Mouse (Mus musculus) embryonic facial prominence, embryonic 10.5 days (tissue): ENCODE results near the gene Itpr3. TPM values are rescaled to one million over a fixed set of nuclear protein-coding genes. Genes with fewer than 3 reads are reported as not detected.
A peak's percentile ranks its signal among the peaks of the same experiment; 100 is the strongest.

Experiments
- DNase-seq: peaks from one replicate; pipeline ENCODE4 v3.0.0-alpha.2; 2017; ENCODE audit warnings: low spot score
- H3K27ac ChIP-seq: fragments of 300-500 bp; sonication (generic); replicated peaks from 2 replicates; pipeline ENCODE4 v1.5.1; 2016; ENCODE audit warnings: mild to moderate bottlenecking
- H3K27me3 ChIP-seq: fragments of 300-500 bp; sonication (generic); replicated peaks from 2 replicates; pipeline ENCODE4 v1.6.1; 2016; ENCODE audit warnings: low read depth, mild to moderate bottlenecking; ENCODE audit not compliant: poor library complexity, severe bottlenecking
- H3K36me3 ChIP-seq: fragments of 300-500 bp; sonication (generic); replicated peaks from 2 replicates; pipeline ENCODE4 v1.6.1; 2016; ENCODE audit warnings: mild to moderate bottlenecking, moderate library complexity
- H3K4me1 ChIP-seq: fragments of 300-500 bp; sonication (generic); 2 replicates; pipeline ENCODE4 v1.6.1; 2016
- H3K4me3 ChIP-seq: fragments of 300-500 bp; sonication (generic); 2 replicates; pipeline ENCODE4 v1.5.1; 2016; ENCODE audit warnings: mild to moderate bottlenecking, moderate library complexity
- H3K9me3 ChIP-seq: fragments of 300-500 bp; sonication (generic); 2 replicates; pipeline ENCODE4 v1.6.1; 2016; ENCODE audit warnings: mild to moderate bottlenecking
- WGBS: fragments of 180-500 bp; shearing (Covaris S2); methylation state at CpG from one replicate; pipeline ENCODE4 v1.1.7; 2016; 5-methylcytosine and 5-hydroxymethylcytosine counted together
- polyA plus RNA-seq: library from polyadenylated mRNA; unstranded; fragments of >200 nt; fragmentation: Nextera tagmentation; extraction: Ambion mirVana; gene quantifications from 2 replicates; pipeline ENCODE4 v1.2.1, GENCODE M21; 2016

Itpr3 gene
- polyA plus RNA-seq, 1 experiment from 2014 or later = 4.0 TPM

DNA sequence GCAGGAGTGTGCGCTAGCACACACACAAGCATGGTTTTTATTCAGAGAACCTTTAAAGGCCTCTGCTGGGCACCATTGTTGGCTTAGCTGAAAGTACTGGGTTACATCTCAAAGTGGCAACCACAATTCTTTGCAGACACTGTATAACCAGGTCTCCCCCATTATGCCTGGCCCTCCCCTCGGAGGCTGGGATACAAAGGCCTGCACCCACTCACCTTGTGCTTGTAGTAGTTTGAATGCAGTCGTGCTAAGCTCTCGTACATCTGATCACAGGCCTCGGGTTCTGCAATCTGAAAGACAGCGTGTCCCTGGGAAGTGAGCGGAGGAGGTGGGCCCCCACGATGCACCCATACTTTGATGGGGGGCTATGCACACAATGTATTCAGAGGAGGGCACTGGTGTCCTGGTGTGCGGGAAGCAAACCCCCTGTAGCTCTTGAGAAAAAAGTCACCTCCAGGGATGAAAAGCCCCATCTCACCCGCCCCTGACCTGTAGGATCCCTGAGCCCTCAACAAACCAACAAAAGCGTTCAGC lies 68.6 kb downstream of the Itpr3 start:
- H3K27ac ChIP-seq = no peak overlapping the region; the same call in 1 of the 2 replicates
- no peak overlapping the region for H3K4me3 ChIP-seq
- no peak for DNase-seq
- 87% methylated on average over 11 of the region's 11 CpGs for WGBS
- H3K27me3 ChIP-seq = no peaks in the 10 kb centered on the region
- H3K4me1 ChIP-seq = peaks cover 28% of the 10 kb centered on the region
- no peaks in the 10 kb centered on the region for H3K9me3 ChIP-seq
- peaks cover 78% of the 10 kb centered on the region for H3K36me3 ChIP-seq

GRCm38 (mm10) chr17:27126974-27127373 lies 69.9 kb downstream of the Itpr3 start:
- WGBS = 85% methylated on average over 10 of the region's 10 CpGs
- no peak for DNase-seq
- H3K36me3 ChIP-seq = peaks cover 78% of the 10 kb centered on the region

DNA sequence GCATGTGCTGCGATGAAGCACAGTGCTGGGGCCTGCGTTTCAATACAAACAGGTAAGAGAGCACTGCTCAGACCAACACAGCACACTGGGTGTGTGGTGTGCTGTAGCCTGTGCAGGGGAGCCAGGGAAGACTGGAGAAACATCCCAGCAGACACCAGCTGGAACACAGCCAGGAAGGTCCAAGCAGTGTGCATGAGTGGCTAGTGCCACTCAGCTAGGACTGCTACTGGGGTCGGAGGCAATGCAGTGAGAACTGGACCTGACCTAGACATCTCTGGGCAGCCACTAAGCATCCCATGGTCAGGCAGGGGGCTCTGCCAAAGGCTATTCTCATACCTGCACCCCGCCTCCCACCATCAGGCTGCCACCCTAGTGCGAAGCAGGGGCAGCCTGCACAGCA lies 71.1 kb downstream of the Itpr3 start:
- peaks cover 69% of the 10 kb centered on the region for H3K36me3 ChIP-seq
- H3K27ac ChIP-seq = no peak overlapping the region
- H3K4me1 ChIP-seq = peaks cover 44% of the 10 kb centered on the region
- 91% methylated on average over 5 of the region's 5 CpGs for WGBS
- H3K27me3 ChIP-seq = no peaks in the 10 kb centered on the region
- H3K4me3 ChIP-seq = no peak overlapping the region
- no peaks in the 10 kb centered on the region for H3K9me3 ChIP-seq
- no peak for DNase-seq

More at GRCm38 (mm10) chr17:27126974-27127373, 69.9 kb downstream of the Itpr3 start:
- H3K27me3 ChIP-seq = no peaks in the 10 kb centered on the region
- peaks cover 32% of the 10 kb centered on the region for H3K4me1 ChIP-seq
- no peak overlapping the region for H3K4me3 ChIP-seq
- H3K27ac ChIP-seq = no peak overlapping the region
- no peaks in the 10 kb centered on the region for H3K9me3 ChIP-seq

DNA sequence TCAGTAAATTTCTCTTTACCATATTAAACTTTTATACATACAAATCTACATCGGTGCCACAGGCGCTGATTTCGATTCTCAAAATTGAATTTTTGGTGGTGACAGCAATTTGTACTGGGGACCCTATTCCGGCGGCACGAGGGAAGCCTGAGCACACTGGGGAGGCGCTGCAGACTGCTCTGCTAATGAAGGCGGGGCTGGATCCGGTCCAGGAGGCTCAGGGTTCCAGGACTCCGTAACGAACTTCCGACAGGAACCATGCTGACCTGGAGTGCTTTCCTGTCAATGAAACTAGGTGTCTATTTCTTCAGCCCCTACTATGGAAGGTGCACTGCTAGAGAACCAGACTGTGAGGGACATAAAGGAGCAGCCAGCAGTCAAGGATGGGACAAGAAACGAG lies 72.2 kb downstream of the Itpr3 start:
- Histone ChIP-seq H3K9me3 (no peaks in the 10 kb centered on the region), H3K36me3 (peaks cover 58% of the 10 kb centered on the region)
- WGBS = 87% methylated on average over 13 of the region's 13 CpGs

GRCm38 (mm10) chr17:27129819-27130218 lies 72.7 kb downstream of the Itpr3 start:
- Histone ChIP-seq H3K4me3 (no peak overlapping the region), H3K27me3 (peaks cover under 1% of the 10 kb centered on the region; the same call in 1 of the 2 replicates), H3K4me1 (peaks cover 61% of the 10 kb centered on the region), H3K27ac (no peak overlapping the region; the same call in 1 of the 2 replicates), H3K9me3 (no peaks in the 10 kb centered on the region), H3K36me3 (peaks cover 52% of the 10 kb centered on the region)
- 85% methylated on average over 7 of the region's 7 CpGs for WGBS
- DNase-seq = no peak

More for the DNA sequence above, 72.2 kb downstream of the Itpr3 start:
- Histone ChIP-seq H3K27ac (no peak overlapping the region), H3K4me3 (no peak overlapping the region), H3K4me1 (peaks cover 56% of the 10 kb centered on the region), H3K27me3 (no peaks in the 10 kb centered on the region)
- no peak for DNase-seq

DNA sequence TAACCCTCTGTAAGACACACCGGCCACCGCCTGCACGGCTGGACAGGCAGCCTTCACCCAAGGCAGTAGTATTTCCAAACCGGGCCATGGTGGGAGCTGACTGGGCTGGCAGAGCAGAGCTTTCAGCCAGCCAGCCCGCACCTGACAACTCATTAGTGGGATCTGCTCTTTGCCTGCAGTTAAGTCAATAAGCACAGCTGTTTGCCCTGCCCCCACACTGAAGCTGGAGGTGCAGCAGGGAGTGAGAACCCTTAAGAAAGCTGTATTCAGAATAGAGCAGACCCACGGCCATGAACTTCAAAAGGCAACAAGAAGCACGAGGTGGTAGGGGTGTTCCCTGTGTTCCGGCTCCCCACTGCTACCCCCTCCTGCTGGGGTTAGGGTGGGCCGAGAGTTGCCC lies 73.1 kb downstream of the Itpr3 start:
- H3K27me3 ChIP-seq = peaks cover 5% of the 10 kb centered on the region; the same call in 1 of the 2 replicates
- H3K4me3 ChIP-seq = no peak overlapping the region
- WGBS = 63% methylated on average over 9 of the region's 9 CpGs
- no peak for DNase-seq
- peaks cover 48% of the 10 kb centered on the region for H3K36me3 ChIP-seq
- H3K9me3 ChIP-seq = no peaks in the 10 kb centered on the region
- H3K27ac ChIP-seq = no peak overlapping the region; the same call in 1 of the 2 replicates
- peaks cover 65% of the 10 kb centered on the region for H3K4me1 ChIP-seq

GRCm38 (mm10) chr17:27131240-27131665 lies 74.1 kb downstream of the Itpr3 start:
- peaks cover 63% of the 10 kb centered on the region for H3K4me1 ChIP-seq
- WGBS = 90% methylated on average over 10 of the region's 10 CpGs
- no peak for DNase-seq
- H3K27me3 ChIP-seq = peaks cover 12% of the 10 kb centered on the region; the same call in 1 of the 2 replicates
- peaks cover 40% of the 10 kb centered on the region for H3K36me3 ChIP-seq
- H3K4me3 ChIP-seq = no peak overlapping the region
- H3K9me3 ChIP-seq = no peaks in the 10 kb centered on the region
- H3K27ac ChIP-seq = no peak overlapping the region

DNA sequence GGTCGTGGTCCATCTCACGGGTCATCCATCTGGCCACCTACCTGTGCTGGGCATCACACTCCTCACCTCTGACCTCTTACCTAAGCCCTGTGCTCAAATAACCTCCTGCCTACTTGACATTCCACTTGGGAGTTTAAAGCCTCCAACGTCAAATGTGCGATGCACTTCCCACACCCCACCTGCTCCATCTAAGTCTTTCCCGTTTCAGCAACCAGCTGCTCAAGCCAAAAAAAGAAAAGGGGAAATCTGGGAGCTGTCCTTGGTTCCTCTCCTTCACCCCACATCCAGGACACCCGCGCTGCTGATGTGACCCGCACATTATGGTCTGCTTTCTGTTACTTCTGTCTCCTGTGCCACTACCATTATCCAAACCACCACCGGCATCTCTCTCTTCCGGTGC lies 75.1 kb downstream of the Itpr3 start:
- Histone ChIP-seq H3K4me3 (0 out of 2 replicates have a peak overlapping the region, but pooled peaks have one; percentile 83), H3K9me3 (no peaks in the 10 kb centered on the region), H3K4me1 (peaks cover 61% of the 10 kb centered on the region), H3K27ac (no peak overlapping the region), H3K27me3 (peaks cover 12% of the 10 kb centered on the region; the same call in 1 of the 2 replicates), H3K36me3 (peaks cover 40% of the 10 kb centered on the region)
- DNase-seq = no peak
- 89% methylated on average over 10 of the region's 10 CpGs for WGBS

DNA sequence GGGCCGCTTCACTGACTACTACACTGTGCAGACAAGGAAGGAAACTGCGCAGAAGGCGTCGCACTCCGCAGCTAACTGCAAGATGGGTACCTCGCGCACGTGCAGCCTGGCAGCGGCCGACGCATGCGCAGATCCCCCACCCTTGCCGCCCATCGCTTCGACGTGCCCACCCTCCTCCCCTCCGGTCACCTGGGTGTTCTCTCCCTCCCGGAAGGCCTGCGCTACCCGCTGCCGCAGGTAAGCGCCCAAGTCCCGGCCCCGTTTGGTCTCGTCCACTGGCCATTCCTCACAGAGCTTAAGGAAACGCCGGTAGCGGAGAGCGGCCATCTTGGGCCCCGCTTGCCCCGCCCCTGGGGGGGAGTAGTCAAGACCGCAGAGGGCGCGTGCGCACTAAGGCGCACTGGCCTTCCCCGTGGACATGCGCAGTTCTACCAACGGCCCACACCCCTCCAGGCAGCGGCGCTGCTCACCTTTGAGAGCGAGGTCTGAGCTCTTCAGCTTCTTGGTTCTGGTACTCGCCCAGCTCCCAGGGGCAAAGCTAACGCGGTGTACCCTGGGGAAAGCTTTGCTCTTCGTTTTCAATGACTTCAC lies 76.5 kb downstream of the Itpr3 start, which contains the start of gene Uqcc2:
Gene Uqcc2 (minus strand): TSS at position 366 of the 591 bp plus-strand sequence.
- H3K4me3 ChIP-seq = peak within 1 kb of the TSS; percentile 83
- peak within 1 kb of the TSS; percentile 98 for H3K27ac ChIP-seq
- H3K9me3 ChIP-seq = no peaks in the 10 kb centered on the region
- DNase-seq = peak; percentile 98
- H3K27me3 ChIP-seq = peaks cover 17% of the 10 kb centered on the region; the same call in 1 of the 2 replicates
- H3K36me3 ChIP-seq = peaks cover 29% of the 10 kb centered on the region
- WGBS = under 1% methylated on average over 46 of the region's 46 CpGs
- H3K4me1 ChIP-seq = peaks cover 55% of the 10 kb centered on the region

DNA sequence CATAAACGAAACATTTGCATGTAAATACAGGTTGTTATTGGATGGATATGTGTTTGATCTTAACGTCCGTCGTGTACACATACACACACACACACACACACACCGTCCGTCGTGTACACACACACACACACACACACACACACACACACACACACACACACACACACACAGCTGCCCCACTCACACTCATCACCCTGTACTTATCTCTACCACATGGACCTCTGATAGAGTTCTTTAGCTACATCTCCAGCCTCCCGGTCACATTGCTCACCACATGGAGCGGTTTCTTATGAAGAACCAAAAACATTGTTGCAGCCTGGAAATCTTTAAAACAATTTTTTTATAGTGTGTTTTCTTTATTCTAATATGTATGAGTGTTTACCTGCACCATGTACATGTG lies 77.1 kb downstream of the Itpr3 start:
- H3K4me1 ChIP-seq = peaks cover 57% of the 10 kb centered on the region
- H3K27me3 ChIP-seq = peaks cover 17% of the 10 kb centered on the region; the same call in 1 of the 2 replicates
- DNase-seq = no peak
- H3K36me3 ChIP-seq = peaks cover 24% of the 10 kb centered on the region
- WGBS = 33% methylated on average over 9 of the region's 9 CpGs
- peak overlapping the region; percentile 83 for H3K4me3 ChIP-seq
- H3K27ac ChIP-seq = peak overlapping the region; percentile 98
- H3K9me3 ChIP-seq = no peaks in the 10 kb centered on the region

DNA sequence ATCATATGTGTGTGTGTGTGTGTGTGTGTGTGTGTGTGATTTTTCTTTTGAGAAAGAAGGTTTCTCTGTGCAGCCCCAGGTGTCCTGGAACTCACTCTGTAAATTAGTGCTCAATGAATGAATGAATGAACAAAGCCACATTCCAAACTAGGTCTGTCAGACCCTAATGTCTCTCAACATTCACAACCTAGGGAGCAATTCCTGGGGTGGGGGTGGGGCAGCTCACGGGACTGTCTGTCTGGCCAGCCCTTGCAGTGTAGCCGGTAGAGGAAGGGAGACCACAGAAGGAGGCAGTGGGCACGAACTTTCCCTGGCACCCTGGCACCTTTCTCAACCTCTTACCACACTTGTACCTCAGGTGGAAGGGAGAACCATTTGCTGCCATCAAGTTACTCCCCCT lies 77.6 kb downstream of the Itpr3 start:
- 24% methylated on average over 3 of the region's 3 CpGs for WGBS
- no peaks in the 10 kb centered on the region for H3K9me3 ChIP-seq
- no peak overlapping the region for H3K4me3 ChIP-seq
- DNase-seq = no peak
- peak overlapping the region; percentile 32; the same call in 1 of the 2 replicates for H3K27ac ChIP-seq
- peaks cover 17% of the 10 kb centered on the region; the same call in 1 of the 2 replicates for H3K27me3 ChIP-seq
- peaks cover 62% of the 10 kb centered on the region for H3K4me1 ChIP-seq
- H3K36me3 ChIP-seq = peaks cover 19% of the 10 kb centered on the region

DNA sequence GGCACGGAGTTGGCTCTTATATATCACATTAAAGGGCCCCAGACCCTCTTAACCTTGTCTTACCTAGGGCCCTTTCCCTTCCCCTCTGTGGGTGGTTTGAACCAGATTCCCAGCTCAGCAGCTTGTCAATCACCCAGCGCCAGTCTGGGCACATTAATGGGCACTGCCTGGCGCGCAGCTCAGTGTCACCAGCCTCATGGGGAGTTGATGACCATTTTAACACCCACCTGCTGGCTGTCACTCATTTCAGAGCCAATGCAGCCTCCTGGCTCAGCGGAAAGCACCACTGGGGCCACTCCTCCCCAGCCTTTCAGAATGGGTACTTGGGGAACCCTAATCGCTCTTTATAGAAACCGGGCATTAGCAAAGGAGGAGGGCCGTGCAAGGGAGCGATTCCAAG lies 81.3 kb downstream of the Itpr3 start:
- 73% methylated on average over 9 of the region's 9 CpGs for WGBS
- Histone ChIP-seq H3K27me3 (peaks cover 26% of the 10 kb centered on the region; the same call in 1 of the 2 replicates), H3K36me3 (no peaks in the 10 kb centered on the region), H3K4me1 (peaks cover 47% of the 10 kb centered on the region), H3K27ac (no peak overlapping the region), H3K4me3 (no peak overlapping the region), H3K9me3 (no peaks in the 10 kb centered on the region)
- no peak for DNase-seq

DNA sequence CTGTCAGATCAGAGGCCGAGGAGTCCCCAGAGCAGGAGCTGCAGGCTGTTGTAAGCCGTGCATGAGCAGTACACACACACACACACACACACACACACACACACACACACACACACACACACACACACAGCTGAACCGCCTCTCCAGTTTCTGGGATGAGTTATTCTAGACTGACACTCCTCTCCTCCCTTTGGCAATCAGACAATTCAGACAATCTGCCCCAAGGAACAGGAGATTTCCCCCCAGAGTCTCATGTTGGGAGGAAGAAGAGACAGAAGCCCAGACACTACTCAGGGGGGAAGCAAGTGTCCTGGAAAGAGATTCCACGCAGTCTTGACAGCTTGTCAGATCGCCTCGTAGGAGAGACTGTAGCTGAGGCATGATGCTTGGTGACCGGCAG lies 82.2 kb downstream of the Itpr3 start:
- 65% methylated on average over 7 of the region's 7 CpGs for WGBS
- H3K4me1 ChIP-seq = peaks cover 42% of the 10 kb centered on the region
- no peak overlapping the region for H3K4me3 ChIP-seq
- no peak for DNase-seq
- H3K36me3 ChIP-seq = no peaks in the 10 kb centered on the region
- no peak overlapping the region for H3K27ac ChIP-seq
- H3K27me3 ChIP-seq = peaks cover 28% of the 10 kb centered on the region; the same call in 1 of the 2 replicates
- no peaks in the 10 kb centered on the region for H3K9me3 ChIP-seq
